Mouse (Mus musculus): ENCODE measurements around the gene Pon1.

Gene Pon1

GRCm38 (mm10) chr6:5134986-5135385 lies 58.8 kb downstream of the Pon1 start:
- DNase-seq (ENCODE audit: low spot score): no peak

- no peak for DNase-seq (ENCODE audit: low spot score)
Observed at GRCm38 (mm10) chr6:5129364-5130093, 64.2 kb downstream of the Pon1 start.

GRCm38 (mm10) chr6:5120229-5120628 lies 73.5 kb downstream of the Pon1 start:
- DNase-seq (ENCODE audit: low spot score): no peak

GRCm38 (mm10) chr6:5119181-5119910 lies 74.4 kb downstream of the Pon1 start:
- DNase-seq (ENCODE audit: low spot score): no peak

Measured in T-cell, adult 2 months (primary cell).